Mouse (Mus musculus): Measurements from ENCODE around the gene Grin2b. TPM values are rescaled to one million over a fixed set of nuclear protein-coding genes. Genes with fewer than 3 reads are reported as not detected.
"Not testable (repeated sequence)": the region's sequence is repeated elsewhere in the genome, so short reads cannot be mapped to it uniquely, and the experiment has no call there.

Grin2b gene
- total RNA-seq, 1 experiment from 2014 or later = not detected

DNA sequence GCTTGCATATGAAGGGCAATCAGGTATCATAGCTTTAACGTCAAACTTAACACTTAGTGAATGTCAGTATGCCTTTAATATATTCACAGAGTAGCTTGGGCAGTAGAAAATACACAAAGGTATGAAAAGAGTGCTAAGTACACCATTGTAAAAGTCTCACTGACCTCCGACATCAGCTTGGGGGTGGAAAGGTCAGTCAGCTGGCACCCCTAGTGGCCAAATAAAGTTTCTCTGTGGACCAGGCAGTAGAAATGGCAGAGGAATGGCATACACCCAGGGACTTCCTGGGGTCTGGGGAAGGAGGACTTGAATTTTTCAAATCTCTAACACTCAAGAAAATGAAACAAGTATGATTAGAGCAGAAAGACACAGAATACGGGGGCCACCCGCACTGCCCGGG lies 339.8 kb downstream of the Grin2b start:
- ATAC-seq (ENCODE audit: extremely low read depth, insufficient number of reproducible peaks, low FRiP score, poor library complexity, severe bottlenecking) = no peak

DNA sequence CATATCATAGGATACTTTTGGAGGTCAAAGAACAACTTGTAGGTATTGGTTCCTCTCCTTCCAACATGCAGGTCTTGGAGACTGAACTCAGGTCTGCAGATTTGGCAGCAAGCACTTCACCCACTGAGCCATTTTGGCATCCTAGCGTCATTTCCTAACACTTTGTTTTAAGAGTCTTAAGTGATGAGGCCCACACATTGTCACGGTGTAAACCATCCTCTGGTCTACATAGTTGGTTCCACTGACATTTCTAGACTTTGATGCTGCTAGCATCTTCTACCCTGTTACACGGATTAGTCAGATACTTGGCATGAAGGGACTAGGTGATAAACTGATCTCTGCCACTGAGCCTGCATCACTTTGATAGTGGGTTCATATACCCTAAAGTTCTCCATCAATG lies 341.3 kb downstream of the Grin2b start:
- ATAC-seq (ENCODE audit: extremely low read depth, insufficient number of reproducible peaks, low FRiP score, poor library complexity, severe bottlenecking) = no peak

DNA sequence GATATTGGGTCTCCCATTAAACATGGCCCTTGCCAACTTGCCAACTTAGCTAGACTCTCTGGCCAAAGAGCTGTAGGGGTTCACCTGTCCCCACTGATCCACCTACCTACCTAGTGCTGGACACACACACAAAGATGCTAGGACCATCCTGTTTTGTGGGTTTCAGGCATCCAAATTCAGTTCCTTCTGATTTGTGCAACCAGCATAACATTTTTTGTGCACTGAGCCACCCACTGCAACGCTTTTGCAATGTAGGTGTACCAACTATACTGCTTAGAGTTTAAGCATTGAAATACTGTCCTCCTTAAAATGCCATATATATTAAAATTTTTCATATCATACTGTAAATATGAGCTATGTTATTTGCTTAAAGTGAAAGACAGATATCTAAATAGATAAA lies 342.3 kb downstream of the Grin2b start:
- no peak for ATAC-seq (ENCODE audit: extremely low read depth, insufficient number of reproducible peaks, low FRiP score, poor library complexity, severe bottlenecking)

DNA sequence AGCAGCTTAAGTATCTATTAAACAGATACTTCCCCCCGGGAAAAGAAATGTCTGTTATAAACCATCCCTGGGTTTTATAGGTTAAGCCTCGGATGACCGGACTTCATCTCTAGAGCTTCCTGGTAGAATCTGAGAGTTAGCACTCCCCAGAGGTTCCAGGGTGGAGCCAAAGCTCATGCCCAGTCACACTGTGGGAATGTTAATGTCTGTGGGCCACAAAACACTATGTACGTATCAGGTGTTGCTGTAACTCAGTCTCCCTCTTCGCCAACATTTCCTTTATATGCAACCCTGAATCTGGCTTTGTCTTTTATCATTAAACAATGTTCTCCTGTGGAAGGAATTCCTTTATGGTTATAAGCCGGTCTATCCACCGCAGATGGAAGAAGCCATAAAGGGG lies 343.9 kb downstream of the Grin2b start:
- no peak for ATAC-seq (ENCODE audit: extremely low read depth, insufficient number of reproducible peaks, low FRiP score, poor library complexity, severe bottlenecking)

DNA sequence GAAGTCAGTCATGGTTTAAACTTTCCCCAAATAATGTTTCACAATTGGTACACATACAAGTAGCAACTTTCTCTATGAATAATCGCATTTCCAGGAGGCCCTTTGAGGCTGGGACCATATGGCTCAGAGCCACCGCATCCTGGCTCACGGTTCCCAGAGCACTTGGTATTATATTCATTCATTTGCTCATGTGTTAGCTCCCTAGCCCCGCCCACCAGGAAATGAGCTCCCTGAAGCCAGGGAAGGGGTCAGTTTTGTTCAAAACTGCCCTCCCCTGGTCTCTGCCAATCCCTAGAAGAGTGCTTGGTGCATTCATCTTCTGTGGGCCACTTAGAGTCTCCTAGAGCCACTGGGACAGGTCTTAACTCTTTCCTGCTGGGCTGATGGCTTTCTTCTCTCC lies 344.3 kb downstream of the Grin2b start:
- ATAC-seq (ENCODE audit: extremely low read depth, insufficient number of reproducible peaks, low FRiP score, poor library complexity, severe bottlenecking) = no peak

DNA sequence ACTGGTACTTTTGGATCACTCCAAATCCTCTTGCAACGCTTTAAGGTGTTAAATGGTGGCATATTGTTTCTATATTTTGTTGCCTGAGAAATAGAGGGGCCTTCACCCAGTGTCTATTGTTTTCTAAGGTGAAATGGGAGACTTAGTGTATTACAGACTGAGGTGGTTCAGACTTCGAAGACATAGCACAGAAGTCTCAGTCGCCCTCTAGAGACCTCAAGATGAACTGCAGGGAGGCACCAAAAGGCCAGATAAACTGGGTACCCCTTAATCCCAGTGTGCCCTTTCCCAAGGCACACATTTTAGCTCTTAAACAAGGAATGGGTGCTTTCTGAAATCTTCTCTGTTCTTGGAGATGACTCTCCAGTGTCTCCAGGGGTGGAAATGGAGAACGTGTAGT lies 345.4 kb downstream of the Grin2b start:
- ATAC-seq (ENCODE audit: extremely low read depth, insufficient number of reproducible peaks, low FRiP score, poor library complexity, severe bottlenecking) = no peak

DNA sequence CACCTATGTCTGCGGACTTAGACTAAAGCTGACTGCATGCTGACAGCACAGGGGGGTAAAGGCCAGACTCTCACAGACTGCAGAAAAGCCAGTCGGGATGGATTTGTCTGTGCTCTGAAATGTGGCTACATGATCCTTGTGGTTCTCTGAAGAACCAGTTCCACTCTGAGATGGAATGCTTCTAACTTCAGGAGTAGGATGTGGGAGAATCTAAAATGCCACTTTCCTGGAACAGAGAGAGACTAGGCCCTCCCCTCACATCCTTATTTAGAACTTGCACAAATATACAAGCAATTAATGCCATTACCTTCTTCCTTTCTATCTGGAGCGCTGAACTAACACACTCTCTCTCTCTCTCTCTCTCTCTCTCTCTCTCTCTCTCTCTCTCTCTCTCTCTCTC lies 346.0 kb downstream of the Grin2b start:
- no peak for ATAC-seq (ENCODE audit: extremely low read depth, insufficient number of reproducible peaks, low FRiP score, poor library complexity, severe bottlenecking)

DNA sequence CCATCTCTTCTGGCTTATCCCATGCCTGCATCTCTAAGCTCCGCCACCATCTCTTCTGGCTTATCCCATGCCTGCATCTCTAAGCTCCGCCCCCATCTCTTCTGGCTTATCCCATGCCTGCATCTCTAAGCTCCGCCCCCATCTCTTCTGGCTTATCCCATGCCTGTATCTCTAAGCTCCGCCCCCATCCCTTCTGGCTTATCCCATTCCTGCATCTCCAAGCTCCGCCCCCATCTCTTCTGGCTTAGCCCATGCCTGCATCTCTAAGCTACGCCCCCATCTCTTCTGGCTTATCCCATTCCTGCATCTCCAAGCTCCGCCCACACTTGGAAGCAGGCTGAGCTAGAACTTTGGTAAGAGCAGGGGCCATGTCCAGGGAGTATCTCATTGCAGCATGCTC lies 346.5 kb downstream of the Grin2b start:
- ATAC-seq (ENCODE audit: extremely low read depth, insufficient number of reproducible peaks, low FRiP score, poor library complexity, severe bottlenecking) = not testable (repeated sequence)

DNA sequence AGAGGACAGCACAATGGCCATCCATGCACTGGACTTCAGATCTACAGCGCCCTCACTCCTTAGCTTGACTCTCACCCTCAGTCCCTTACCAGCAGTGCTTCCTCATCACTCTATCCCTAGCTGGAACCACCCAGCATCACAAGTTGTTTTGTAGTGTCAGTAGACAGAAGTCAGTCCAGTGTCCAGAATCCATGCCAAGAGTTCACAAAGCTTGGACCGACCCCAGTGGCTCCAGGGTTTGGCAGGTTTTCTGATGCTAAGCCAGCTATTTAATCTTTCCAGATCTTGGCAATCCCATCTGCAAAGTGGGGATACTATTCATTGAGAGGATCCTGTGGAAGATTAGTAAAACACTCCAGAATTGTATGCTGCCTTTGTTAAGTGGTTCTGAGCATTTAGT lies 355.9 kb downstream of the Grin2b start:
- no peak for ATAC-seq (ENCODE audit: extremely low read depth, insufficient number of reproducible peaks, low FRiP score, poor library complexity, severe bottlenecking)

DNA sequence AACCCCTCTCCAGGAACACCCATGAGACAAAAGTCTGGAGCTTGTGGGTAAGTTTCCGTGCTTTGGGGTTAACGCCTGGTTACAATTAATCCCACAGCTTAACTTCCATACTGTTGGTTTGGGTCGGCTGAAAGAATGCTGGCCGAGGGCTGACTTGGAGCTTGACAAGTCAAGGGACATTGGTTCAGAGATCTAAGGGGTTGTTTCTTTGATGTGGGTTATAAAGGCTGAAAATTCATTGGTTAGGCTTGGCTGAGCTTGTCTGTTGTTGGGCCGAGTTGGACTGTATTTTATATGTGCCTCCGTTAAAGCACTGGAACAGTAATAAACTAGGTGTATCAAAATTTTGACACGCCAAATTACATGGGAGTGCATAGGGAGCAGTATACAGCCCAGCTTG lies 359.6 kb downstream of the Grin2b start:
- ATAC-seq (ENCODE audit: extremely low read depth, insufficient number of reproducible peaks, low FRiP score, poor library complexity, severe bottlenecking) = no peak

DNA sequence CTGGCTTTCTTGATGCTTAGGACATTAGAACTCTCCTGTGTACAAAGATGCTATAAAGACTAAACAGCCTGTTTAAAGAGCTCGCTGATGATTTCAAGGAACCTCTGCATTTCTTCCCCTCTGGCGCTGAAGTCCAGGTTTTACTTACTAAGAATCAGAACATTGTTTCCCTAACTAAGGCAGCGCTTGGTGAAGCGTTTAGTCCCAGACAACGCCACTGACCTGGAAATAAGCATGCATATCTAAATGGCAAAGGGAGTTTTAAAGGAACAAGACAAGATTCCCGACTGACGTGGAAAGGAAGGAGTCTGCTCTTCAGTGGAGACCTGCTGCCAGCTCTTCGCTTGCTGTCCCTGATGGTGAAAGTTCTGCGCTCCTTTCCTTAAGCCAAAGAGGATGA lies 367.9 kb downstream of the Grin2b start:
- ATAC-seq (ENCODE audit: extremely low read depth, insufficient number of reproducible peaks, low FRiP score, poor library complexity, severe bottlenecking) = no peak

DNA sequence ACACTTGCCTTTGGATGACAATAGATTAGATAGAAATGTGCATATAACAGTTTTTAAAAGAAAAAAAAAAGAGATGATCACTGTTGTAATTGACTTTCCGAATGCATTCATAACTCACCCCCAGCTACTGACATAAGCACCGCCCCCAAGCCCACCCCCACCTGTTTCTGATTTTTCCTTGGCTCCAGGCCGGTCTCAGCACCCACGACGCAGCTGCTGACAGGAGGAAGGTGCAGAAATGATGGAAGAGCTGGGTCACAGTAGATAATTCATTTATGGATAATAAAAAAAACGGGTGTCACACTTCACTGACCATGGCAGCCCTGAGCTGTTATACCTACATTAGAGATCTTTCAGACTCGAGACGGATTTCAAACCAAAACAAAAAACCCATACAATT lies 373.4 kb downstream of the Grin2b start:
- no peak for ATAC-seq (ENCODE audit: extremely low read depth, insufficient number of reproducible peaks, low FRiP score, poor library complexity, severe bottlenecking)

DNA sequence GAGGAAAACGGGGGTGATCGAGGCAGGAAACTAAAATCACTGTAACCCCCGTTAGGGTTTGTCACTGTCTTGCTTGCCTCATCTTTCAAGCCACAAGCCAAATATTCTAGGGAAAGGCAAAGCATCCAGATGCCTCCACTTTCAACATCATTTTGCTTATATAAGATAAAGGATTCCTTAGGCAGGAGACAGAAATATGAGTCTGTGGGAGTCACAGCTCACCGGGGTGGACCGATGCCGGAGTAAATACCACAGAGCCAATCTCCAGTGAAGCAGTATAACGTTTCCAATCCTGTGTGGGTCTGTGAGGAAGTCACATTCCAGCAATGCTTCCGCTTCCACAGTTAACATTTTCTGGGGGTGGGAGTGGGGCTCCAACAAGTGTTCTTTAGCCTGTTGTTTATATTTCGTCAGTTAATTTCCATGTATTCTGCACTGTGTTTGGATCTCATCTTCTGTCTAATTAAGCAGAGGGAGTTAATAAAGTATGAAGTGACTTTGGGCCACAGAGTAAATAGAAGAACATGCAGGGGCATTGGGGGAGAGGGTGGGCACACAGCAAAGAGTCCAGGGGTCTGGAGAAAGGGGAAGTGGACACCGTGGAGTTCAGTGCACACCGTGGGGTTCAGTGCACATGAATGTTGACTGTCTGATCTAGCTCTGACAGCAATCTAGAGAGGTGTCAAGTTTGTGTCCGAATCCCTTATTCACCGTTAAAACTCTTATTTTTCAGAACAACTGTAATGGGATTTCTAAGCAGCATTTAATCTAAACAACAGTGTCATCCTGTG lies 374.9 kb downstream of the Grin2b start:
- no peak for ATAC-seq (ENCODE audit: extremely low read depth, insufficient number of reproducible peaks, low FRiP score, poor library complexity, severe bottlenecking)

DNA sequence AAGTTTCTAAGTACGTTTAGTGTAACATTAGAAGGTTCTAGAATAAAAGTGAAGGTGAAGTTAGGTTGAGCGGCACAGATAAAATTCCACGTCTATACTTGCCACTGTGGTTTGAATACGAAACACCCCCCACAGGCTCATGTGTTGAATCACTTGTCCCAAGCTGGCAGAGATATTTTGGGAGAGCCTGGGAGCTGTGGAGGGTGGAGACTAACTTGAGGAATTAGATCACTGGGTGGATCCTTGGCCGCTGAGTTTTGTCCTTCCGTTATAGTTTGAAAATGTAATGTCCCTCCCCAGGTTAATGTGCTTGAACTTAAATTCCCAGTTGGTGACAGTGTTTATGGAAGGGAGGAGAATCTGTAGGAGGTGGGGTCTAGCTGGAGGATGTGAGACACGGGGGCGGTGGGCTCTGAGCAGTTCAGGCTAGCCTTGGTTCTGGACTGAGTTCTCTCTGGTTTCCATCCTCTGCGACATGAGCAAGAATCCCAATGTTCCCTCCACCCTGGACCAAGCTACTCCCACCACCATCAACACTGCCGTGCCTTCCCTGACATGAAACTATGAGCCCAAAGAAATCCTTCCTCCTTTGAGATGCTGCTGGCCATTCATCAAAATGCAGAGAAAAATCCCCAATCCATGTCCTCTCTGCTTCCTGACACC lies 375.8 kb downstream of the Grin2b start:
- no peak for ATAC-seq (ENCODE audit: extremely low read depth, insufficient number of reproducible peaks, low FRiP score, poor library complexity, severe bottlenecking)

DNA sequence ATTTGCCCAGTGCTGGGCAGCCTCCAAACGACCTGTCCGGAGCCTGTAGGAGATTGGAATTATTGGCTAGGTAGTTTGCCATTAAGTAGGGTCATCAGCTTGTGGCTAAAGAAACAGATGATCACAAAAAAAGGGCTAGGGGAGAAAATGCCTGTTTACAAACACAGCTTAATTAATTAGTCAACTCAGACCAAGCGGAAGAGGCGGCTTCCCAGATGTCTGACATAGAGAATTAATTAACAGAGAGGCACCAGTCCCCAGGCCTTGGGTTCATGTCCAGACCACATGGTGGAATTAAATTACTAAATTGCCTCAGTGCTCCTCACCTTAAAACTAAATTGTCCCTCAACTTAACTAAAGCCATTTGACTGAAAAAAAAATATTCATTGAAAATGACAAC lies 376.4 kb downstream of the Grin2b start:
- no peak for ATAC-seq (ENCODE audit: extremely low read depth, insufficient number of reproducible peaks, low FRiP score, poor library complexity, severe bottlenecking)

DNA sequence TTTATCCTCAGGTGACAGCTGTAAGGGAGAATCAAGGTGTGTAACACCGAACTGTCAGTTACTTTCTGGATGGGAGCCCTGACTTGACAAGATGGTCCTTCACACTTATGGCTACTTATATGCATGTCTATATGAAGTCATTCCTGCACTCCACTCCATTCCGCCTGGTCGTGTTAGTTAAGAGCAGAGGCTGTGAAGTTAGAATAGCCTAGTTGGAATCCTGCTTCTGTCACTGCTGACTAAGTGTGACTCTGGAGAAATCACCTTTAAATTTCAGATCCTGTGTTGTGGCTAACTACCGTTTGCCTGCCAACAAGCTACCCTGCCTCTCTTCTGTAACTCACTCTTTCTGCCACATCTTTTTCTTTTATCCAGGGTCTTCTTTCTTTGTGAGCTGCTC lies 381.9 kb downstream of the Grin2b start:
- no peak for ATAC-seq (ENCODE audit: extremely low read depth, insufficient number of reproducible peaks, low FRiP score, poor library complexity, severe bottlenecking)

DNA sequence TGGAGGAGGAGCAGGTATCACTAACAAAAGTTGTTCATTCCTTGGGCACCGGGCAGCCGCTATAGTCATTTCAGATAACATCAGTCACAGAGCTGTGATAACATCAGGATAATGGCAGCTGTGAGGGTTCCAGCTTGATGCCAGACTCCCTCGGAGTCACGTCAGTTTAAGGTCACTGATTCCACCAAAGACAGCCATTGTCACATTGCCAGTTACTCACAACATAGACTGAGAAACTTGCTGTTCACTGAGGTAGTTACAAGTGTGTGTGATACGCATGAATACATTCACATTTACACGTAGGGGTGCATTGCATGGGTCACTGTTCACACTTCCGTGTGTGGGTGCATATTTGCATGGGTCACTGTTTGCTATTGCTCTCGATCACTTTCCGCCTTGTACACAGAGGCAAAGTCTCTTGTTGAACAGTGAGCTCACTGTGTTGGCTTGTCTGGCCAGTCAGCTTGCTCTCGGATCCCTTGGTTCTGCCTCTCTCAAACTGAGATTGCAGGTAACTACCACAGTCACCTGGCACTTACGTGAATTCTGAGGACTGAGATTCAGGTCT lies 383.6 kb downstream of the Grin2b start:
- ATAC-seq (ENCODE audit: extremely low read depth, insufficient number of reproducible peaks, low FRiP score, poor library complexity, severe bottlenecking) = no peak

DNA sequence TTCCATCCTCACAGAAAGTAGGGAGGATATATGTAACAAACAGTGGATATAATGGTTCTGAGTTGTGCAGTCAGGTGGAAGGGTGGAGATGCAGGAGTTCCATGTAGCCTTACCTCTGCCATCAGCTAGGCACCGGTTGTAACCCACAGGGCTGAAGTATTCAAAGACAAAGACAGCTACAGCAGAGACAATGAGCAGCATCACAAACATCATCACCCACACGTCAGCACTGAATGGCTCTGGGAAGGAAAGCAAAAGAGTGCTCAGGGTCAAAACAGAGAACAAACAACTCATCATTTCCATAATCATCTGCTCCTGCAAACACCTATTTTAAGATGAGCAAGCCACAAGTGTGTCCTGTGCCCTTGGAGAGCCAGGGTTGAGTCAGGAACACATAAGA lies 398.6 kb downstream of the Grin2b start:
- no peak for ATAC-seq (ENCODE audit: extremely low read depth, insufficient number of reproducible peaks, low FRiP score, poor library complexity, severe bottlenecking)

DNA sequence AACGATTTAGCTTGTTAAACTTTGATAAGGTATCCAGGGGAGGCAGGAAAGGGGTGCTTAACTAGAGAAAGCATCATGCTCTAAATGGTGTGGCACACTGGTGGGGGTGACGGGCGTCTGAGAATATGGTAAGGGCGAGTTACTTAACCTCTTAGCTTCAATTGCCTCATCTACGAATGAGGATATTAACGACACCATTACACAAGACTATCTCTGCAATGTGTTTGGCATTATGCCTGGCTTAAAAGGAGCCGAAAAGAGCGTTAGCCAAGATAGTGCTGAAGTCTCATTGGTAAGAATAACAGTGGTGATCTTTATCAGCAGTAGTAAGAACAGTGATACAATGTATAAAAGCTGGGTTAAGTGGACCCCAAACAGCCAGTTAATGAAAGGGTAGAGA lies 405.7 kb downstream of the Grin2b start:
- ATAC-seq (ENCODE audit: extremely low read depth, insufficient number of reproducible peaks, low FRiP score, poor library complexity, severe bottlenecking) = no peak

DNA sequence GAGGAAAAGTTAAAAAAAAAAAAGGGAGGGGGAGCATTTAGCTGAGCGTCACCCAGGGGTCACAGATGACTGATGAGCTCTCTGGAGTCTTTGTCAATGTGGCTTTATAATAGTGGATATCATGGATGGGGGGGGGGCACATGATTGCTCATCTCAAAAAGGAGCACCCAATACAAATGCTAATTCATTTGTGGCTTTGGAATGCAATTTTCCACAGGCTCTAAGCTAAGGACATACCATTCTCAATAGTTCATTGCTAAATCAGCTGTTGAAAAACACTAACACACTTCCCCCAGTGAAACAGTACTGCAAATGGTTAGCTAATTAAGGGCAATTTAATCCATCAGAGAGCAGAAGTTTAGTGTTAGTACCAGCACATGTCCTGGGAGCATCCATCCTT lies 414.6 kb downstream of the Grin2b start:
- no peak for ATAC-seq (ENCODE audit: extremely low read depth, insufficient number of reproducible peaks, low FRiP score, poor library complexity, severe bottlenecking)
